Comparison of ENCODE assay signal across 25 mouse cellular contexts in the genomic region with DNA sequence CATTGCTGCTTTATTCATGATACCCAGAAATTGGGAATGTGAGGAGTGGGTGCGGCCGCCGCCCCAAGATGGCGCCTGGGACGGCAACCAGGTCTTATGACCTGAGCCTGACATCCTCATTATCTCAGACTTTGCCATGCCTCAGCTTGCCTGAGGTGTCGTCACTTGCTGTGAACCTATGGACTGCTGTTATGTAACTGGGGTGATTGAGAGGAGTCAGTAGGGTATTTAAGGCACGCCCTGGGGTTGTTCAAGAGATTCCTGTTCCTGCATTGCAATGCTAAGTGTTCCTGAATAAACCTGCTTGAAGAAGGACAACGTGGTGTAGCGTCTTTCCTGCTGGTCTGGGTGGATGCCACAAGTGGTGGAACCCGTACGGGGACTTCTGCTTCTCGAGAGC.
DNase-seq lines count a peak whose midpoint lies in the region; ATAC-seq lines count a peak whose summit lies in the region.
"Had no signal": no experiment of that assay in that cellular context is flagged by ENCODE, and none has a peak within 500 bp of the region (broad histone marks: within the 10 kb centered on the region; RNA-seq: fewer than 3 reads in every experiment).

No protein-coding gene starts in this region.

- no peaks in the 10 kb centered on the region for H3K36me3 ChIP-seq in intestine, embryonic 16.5 days (ENCODE audit: control insufficient read depth, insufficient read depth, low read length)
- H3K36me3 ChIP-seq: embryonic facial prominence, embryonic 10.5 days; embryonic facial prominence, embryonic 12.5 days; forebrain, embryonic 15.5 days; G1E had no signal

- no peak overlapping the region for H3K27ac ChIP-seq in intestine, embryonic 16.5 days (ENCODE audit: low read length)
- H3K27ac ChIP-seq: embryonic facial prominence, embryonic 10.5 days; embryonic facial prominence, embryonic 12.5 days; forebrain, embryonic 13.5 days; forebrain, embryonic 15.5 days had no signal

- 86% methylated on average over 12 of the region's 12 CpGs for WGBS in intestine, embryonic 16.5 days

- peak; percentile 5 for DNase-seq in 3134 (ENCODE audit: extremely low read depth, insufficient read length, low spot score)
- peak; percentile 67 for DNase-seq in ES-CJ7 (ENCODE audit: low read depth, low spot score)
- peak; percentile 57 for DNase-seq in R1 (ENCODE audit: low read depth, low spot score)
- peak; percentile 60 for DNase-seq in ZHBTc4 (ENCODE audit: low read depth, low spot score)
- DNase-seq in spleen, postnatal 14 days (ENCODE audit: low spot score in 2 of 2), result no peak
- DNase-seq in layer of hippocampus, postnatal 14 days (ENCODE audit: low spot score in 2 of 2), result no peak
- DNase-seq: adrenal gland, adult 2 months; adrenal gland, postnatal 10 days; adrenal gland, postnatal 25 days; B cell, adult 2 months; cerebellum, adult 11 months; cerebellum, adult 18-20 months; cerebellum, adult 8-10 months; cerebellum, adult 9-11 months; cerebellum, postnatal 14 days; forebrain, postnatal 0 days had no signal

- no peak overlapping the region for H3K9ac ChIP-seq in intestine, embryonic 16.5 days (ENCODE audit: low read depth, low read length)
- H3K9ac ChIP-seq: embryonic facial prominence, embryonic 12.5 days; forebrain, embryonic 13.5 days; forebrain, embryonic 15.5 days; forebrain, postnatal 0 days had no signal

- no peak overlapping the region for H3K4me3 ChIP-seq in intestine, embryonic 16.5 days (ENCODE audit: low read length)
- H3K4me3 ChIP-seq: embryonic facial prominence, embryonic 10.5 days; embryonic facial prominence, embryonic 12.5 days; forebrain, embryonic 13.5 days; forebrain, embryonic 15.5 days had no signal

- no peaks in the 10 kb centered on the region for H3K9me3 ChIP-seq in intestine, embryonic 16.5 days (ENCODE audit: control insufficient read depth, low read length)
- H3K9me3 ChIP-seq: embryonic facial prominence, embryonic 12.5 days; forebrain, embryonic 15.5 days had no signal

- no peak overlapping the region for H3K4me2 ChIP-seq in intestine, embryonic 16.5 days (ENCODE audit: low read depth, low read length)
- H3K4me2 ChIP-seq: embryonic facial prominence, embryonic 12.5 days; forebrain, embryonic 13.5 days; forebrain, embryonic 15.5 days had no signal

- H3K4me1 ChIP-seq in intestine, embryonic 16.5 days (ENCODE audit: control insufficient read depth, insufficient read depth, low read length), result no peaks in the 10 kb centered on the region
- H3K4me1 ChIP-seq: embryonic facial prominence, embryonic 10.5 days; embryonic facial prominence, embryonic 12.5 days; forebrain, embryonic 13.5 days; forebrain, embryonic 15.5 days had no signal

- no peaks in the 10 kb centered on the region for H3K27me3 ChIP-seq in intestine, embryonic 16.5 days (replicated peaks; ENCODE audit: control insufficient read depth, insufficient read depth, low read length)
- H3K27me3 ChIP-seq: CH12.LX; embryonic facial prominence, embryonic 12.5 days; forebrain, embryonic 13.5 days; forebrain, embryonic 15.5 days; Patski had no signal

- no peak for ATAC-seq in intestine, embryonic 16.5 days
- ATAC-seq: CD4-positive, CD25-positive, alpha-beta regulatory T cell, adult 4 months; forebrain, embryonic 13.5 days; forebrain, embryonic 15.5 days; forebrain, postnatal 0 days; Patski had no signal

Comparison
In these comparisons a context has a peak if more than half of its experiments do, and no peak if none do; other contexts are left out.
1. DNase-seq: peak in 3134 (single experiment), ES-CJ7 (single experiment), R1 (single experiment) and ZHBTc4 (single experiment); none in spleen, postnatal 14 days (0 of 2) and layer of hippocampus, postnatal 14 days (0 of 2).